Mouse (Mus musculus) kidney, adult 11 months (tissue): ENCODE results near the gene Tmsb15l.
A peak's percentile ranks its signal among the peaks of the same experiment; 100 is the strongest.
"Not testable (repeated sequence)": the region's sequence is repeated elsewhere in the genome, so short reads cannot be mapped to it uniquely, and the experiment has no call there.

Experiments
- DNase-seq: peaks from one replicate; pipeline ENCODE4 v3.0.0; 2022

Gene Tmsb15l

DNA sequence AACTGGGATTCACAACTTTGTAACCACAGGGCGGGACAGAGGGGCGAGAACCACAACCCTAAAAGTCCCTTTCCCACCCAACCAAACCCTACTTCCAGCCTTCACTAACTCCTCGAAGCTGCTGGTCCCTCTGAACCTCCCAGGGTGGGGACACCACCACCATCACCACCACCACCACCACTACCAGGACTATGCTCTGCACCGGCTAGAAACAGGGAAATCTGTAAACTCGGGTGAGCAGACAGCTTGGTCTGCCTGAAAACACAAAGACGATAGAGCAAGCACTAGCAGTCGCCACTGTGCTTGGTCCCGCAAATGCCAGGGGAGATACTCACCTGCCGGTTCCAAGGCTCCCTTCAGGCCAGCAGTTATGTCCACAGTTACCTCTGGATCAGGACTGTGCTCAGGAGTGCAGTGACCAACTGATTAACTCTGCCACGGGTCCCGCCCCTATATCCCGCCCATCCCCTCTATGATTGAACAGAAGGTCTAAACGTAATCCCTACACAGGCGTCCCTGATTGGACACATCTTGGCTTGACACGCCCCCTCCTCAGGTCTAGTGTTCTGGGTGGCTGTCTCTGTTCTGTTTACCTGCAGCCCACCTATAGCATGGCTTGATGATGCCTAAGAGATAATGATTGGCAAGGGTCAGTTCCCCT, at the start of gene Tmsb15l, which contains the start of gene Tmsb15b1:
Gene Tmsb15l (minus strand): TSS at position 446 of the 661 bp plus-strand sequence.
Gene Tmsb15b1 (minus strand): TSS at position 451 of the 661 bp plus-strand sequence.
- peak; percentile 67 for DNase-seq

DNA sequence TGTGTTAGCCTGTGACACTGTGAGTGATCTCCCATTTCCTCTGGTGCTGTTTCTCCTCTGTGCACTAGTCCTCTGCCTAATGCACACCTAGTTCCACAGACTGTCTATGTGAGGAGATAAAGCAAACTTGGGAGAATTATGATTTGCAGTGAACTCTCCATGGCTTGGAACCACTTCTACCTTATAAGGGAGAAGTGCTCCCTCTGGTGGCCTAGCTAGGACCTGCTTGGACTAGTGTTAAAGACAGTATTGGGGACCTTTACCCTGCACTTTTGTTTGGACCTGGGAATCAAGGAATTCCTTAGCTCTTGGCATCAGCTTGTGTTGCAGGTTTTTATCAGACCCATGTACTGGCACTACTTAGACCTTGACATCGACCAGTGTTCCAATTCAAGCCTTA, 42.6 kb upstream of the Tmsb15l start:
- DNase-seq = peak; percentile 38

DNA sequence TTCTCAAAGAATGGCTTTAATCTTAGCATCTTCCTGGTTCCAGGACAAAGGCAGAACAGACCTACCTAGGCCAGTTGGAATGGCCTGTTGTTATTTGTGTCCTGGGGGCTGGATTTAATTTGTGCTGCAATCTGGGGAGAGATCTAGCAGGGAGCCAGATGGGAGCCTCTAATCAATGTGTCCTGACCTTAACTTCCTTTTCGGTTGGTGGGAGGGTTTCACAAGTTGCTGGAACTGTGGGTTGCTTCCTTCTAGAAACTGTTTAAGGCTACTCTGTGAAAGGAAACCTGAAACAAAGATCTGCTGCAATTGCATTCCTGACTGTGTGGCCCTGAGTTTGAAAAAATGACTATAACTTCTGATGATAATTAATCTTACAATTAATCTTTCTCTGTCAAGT, 41.0 kb upstream of the Tmsb15l start:
- DNase-seq = no peak

DNA sequence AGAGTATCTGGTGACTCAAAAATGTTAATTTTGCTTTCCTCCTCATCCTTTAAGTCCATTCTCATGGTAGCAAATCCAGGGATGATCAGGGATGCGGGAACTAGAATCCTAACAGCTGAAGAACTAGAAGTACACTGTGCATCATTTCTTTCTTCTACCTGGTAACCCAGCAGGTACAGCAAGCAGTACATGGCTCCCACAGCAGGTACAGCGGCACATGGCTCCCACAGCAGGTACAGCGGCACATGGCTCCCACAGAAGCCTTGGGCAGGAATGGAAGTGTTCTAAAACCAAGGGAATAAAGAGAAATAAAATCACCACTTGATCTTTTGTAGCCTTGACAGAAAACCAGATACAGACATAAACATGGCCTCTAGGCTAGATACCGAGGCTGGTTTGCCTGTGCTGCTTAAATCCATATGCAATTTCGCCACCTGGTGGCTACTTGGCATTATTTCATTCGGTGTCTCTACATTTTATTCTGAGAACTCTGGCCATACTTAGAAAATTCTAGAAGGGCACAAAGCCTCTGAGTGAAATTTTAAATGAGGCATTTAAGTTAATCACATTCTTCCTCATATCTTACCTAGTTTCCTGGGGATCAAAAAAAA, 38.5 kb upstream of the Tmsb15l start:
- peak; percentile 19 for DNase-seq

DNA sequence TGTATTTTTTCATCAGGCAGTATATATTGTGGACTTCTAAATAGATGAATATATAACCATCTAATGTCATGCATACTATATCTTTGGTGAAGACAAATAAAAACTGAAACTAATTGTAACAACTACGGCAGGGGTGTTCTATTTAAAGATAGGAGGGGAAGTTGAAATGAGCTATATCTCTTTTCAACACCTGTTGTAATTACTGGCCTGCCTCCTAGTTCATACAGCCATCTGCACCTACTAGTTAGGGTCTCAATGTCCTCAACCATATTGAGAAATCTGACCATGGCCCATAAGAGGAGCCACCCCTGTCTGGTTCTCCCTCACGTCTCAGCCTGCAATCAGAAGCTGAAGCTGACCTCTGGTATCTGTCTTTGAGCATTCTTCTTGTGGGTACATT, 19.6 kb upstream of the Tmsb15l start:
- DNase-seq = no peak

DNA sequence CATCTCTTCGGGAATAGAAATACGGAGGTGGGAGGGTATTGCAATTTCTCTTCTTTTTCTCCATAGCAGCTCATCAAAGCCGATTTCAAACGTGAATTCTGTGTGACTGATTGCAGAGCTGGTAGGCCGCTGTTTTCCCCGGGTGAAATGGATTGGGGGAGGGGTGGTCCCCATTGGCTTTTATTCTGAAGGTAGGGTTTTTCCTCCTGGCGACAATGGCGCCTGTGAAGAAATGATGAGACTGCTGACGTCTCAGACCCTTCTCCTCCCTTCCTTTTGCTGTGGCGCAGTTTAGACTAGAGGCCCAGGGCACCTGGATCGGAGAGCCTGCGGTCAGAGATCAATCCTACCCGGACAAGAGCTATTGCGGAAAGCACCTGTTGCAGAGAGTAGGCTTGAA, 17.0 kb upstream of the Tmsb15l start:
- no peak for DNase-seq

DNA sequence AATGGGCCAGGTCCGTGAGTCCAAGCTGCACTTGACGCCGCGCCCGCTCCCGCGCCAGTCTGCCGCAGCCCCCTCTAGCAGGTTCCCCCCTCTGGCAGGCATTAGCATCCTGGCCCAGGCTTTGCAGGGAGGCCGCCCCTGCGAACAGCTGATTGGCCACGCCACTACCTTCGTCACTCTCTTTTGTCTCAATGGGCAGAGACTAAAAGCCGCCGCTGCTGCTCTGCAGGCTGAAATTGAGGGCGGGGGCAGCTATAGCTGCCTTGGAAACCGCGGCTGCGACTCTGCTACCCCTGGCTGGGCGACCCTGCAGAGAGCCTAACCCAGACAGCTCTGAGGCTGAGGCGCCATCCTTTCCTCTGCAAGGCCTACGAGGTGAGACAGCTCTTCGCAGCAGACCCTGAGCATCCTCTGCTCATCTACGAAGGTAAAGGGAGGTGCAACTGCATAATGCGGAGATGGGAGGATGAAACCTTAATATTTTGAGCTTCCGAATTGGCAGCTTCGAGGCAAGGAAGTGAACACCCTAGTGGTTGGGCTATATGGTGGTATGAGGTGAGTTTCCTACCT, 16.4 kb upstream of the Tmsb15l start, which contains the start of gene Zcchc18:
Gene Zcchc18 (plus strand): TSS at position 178 of the 570 bp plus-strand sequence.
- no peak for DNase-seq

GRCm38 (mm10) chrX:136992191-136992965, 15.7 kb upstream of the Tmsb15l start:
- DNase-seq = no peak

GRCm38 (mm10) chrX:136991274-136991673, 14.6 kb upstream of the Tmsb15l start:
- no peak for DNase-seq

DNA sequence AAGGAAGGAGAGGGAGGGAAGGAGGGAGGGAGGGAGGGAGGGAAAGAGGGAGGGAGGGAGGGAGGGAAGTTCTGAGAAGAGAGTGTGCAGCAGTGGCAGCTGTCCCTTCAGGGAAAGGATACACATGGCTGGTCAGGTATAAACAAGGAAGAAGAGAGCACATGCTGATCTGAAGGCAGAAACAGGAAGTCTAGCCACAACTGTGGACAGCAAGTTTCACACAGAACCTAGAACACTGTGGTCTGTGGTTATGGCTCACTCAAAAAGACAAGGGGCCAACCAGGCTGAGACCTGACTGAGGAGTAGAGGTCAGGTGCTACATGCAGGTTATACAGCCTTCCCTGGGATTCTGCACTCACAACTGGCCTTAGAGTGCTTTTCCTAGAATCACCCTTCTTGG, 9.4 kb upstream of the Tmsb15l start:
- no peak for DNase-seq

DNA sequence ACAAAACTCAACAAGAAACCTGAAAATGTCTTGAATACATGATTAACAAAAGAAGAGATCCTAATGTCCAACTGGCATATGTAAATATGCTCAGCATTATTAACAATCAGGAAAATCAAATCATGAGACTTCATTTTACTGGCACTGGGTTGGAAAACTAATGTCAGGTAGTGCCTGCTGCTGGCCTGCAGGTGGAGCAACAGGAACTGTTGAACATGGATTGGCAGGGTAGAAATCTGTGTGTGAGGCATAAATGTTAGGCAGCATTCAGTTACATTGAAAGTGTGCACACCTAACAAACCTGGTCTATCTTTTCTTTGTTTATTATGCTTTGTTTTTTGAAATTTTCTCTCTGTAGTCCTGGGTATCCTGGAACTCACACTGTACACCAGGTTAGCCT, 1.9 kb upstream of the Tmsb15l start:
- no peak for DNase-seq

DNA sequence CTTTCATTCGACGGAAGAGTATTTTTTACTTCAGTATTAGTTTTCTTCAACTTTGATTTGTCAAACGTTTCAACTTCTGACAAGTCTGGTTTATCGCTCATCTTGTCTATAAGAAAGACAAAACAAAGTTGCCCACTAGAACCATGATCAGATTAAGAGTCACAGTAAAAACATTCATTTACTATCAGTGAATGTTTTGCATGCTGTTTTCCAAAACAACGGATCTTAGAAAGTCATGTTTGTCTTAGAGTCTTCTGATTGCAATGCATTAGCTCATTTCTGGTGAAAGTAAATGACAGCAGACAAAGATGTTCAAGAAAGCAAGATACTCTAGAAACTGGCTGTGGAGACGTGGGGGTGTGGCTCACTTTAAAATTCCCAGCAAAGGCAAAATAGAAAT, 1.3 kb downstream of the Tmsb15l start, which contains the start of gene Tmsb15b2:
Gene Tmsb15b2 (minus strand): TSS at position 101 of the 400 bp plus-strand sequence.
- not testable (repeated sequence) for DNase-seq

- DNase-seq = no peak
Measured at GRCm38 (mm10) chrX:136959688-136960087, 17.0 kb downstream of the Tmsb15l start.

GRCm38 (mm10) chrX:136958300-136958699, 18.4 kb downstream of the Tmsb15l start:
- DNase-seq = not testable (repeated sequence)

DNA sequence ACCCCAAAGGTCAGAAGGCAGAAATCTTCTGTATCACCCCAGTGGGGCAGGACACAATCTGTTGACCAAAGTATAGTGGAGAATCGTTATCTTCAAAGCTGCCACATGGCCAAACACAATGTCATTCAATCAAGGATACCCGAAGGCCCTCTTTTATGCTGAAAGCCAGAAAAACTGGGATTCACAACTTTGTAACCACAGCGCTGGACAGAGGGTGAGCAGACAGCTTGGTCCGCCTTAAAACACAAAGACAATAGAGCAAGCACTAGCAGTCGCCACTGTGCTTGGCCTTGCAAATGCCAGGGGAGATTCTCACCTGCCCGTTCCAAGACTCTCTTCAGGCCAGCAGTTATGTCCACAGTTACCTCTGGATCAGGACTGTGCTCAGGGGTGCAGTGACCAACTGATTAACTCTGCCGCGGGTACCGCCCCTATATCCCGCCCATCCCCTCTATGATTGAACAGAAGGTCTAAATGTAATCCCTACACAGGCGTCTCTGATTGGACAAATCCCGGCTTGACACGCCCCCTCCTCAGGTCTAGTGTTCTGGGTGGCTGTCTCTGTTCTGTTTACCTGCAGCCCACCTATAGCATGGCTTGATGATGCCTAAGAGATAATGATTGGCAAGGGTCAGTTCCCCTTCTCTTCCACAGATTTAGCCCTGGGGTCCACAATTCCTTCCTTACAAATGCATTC, 18.9 kb downstream of the Tmsb15l start:
- peak; percentile 76 for DNase-seq

DNA sequence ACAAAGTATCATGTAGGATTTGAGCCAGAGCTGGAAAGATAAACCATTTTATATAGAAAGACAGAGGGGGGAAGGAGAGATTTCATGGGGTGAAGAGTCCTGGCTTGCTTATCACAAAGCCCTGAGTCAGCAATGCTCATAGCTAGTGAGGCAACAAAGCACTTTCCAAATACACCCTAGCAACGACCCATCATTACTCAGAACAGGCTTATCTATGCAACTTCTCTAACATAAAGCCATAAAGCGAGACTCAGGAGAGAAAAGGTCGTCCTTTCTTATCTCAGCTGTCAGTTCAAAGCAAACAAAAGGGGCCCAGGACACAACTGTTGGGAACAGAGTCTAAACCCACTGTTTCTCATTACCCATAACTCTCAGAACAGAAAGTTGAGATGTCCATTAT, 38.7 kb downstream of the Tmsb15l start:
- no peak for DNase-seq

DNA sequence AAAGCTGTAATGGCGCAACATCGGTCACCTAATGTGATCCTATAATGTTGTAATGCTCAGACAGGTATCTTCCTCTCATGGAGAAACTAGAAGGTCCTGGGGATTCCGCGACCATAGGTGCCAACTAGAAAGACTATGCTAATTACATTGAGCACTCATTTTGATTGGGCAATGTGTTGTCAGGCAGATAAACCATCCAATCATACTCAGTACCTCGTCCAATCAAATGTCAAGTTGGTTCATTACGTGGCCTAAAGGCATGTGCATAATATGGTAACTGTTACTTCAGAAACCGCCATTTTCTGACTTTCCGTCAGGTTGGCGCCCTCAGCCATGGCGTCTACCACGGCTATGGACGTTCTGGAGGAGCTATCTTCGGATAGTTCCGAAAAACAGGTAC, 49.6 kb downstream of the Tmsb15l start, which contains the start of gene H2bfm:
Gene H2bfm (plus strand): TSS at position 295 of the 400 bp plus-strand sequence.
- no peak for DNase-seq

DNA sequence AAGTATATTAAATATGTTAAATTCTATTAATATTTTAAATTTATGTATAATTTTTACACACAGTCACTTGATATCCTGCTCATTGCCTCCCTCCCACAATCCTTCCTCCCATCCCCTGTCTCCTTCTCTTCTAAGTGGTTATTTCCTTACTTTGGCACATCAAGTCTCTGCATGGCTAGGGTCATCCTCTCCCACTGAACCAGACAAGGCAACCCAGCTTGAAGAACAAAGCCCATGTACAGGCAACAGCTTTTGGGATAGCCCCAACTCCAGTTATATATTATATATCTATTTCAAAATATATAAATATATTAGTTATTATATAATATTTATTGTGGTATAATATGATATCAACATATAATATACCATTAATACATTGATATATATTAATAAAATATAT, 50.8 kb downstream of the Tmsb15l start:
- no peak for DNase-seq
